Mouse (Mus musculus): ENCODE results near the gene Ap2a1. TPM values are rescaled to one million over a fixed set of nuclear protein-coding genes. Genes with fewer than 3 reads are reported as not detected.

Ap2a1 gene
- polyA plus RNA-seq, 1 experiment from 2014 or later, result 85.1 TPM

DNA sequence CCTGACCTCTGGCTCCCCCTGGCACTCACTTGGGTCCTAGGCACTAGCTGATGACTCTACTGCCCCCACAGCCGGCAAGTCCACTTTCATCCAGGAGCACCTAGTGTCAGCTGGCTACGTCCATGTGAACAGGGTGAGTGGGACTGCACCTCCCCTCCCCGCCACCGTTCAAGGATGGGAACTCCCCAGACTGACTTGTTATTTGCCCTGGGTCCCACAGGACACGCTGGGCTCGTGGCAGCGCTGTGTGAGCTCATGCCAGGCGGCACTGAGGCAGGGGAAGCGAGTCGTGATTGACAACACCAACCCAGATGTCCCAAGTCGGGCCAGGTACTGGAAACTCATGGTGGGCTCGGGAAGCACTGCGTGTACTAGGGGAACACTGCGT lies 67.9 kb downstream of the Ap2a1 start:
- Histone ChIP-seq H3K4me1 (peaks cover 55% of the 10 kb centered on the region), H3K27ac (no peak overlapping the region), H3K36me3 (peaks cover 70% of the 10 kb centered on the region)

DNA sequence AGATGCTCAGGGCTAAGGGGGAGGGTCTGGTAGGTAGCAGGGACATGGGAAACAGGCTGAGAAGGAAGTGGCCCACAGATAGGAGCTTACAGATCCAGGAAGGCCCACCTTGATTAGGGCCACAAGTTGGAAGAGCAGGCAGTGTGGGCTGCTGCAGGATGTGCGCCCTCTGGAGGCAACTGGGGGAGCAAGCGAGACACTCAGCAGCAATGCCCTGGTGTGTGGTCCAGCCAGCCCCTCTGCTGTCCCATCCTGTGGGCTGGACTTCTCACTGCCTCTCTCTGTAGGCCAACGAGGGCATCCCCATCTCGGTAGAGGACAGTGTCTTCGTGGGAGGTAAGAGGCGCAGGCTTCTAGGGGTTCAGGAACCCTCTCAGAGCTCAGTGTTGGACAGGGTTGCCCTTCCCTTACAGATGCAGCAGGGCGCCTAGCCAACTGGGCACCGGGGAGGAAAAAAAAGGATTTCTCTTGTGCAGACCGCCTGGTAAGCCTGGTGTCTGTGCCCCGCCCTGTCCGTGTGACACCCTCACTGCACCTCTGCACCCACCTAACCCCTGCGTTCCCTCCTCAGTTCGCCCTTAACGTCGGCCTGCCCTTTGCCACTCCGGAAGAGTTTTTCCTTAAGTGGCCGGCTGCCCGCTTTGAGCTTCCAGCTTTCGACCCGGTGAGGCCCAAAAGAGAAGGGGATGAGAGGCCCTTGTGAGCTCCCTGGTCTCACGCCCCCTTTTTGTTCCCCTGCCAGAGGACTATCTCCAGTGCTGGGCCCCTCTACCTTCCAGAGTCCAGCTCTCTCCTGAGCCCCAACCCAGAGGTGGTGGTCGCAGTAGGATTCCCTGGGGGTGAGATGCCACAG lies 68.5 kb downstream of the Ap2a1 start:
- peaks cover 55% of the 10 kb centered on the region for H3K4me1 ChIP-seq
- peaks cover 65% of the 10 kb centered on the region for H3K36me3 ChIP-seq
- H3K9ac ChIP-seq, result 0 out of 2 replicates have a peak overlapping the region, but pooled peaks have one; percentile 2
- H3K9me3 ChIP-seq (replicated peaks), result no peaks in the 10 kb centered on the region
- 0 out of 2 replicates have a peak, but pooled peaks have one; percentile 22 for ATAC-seq
- H3K4me3 ChIP-seq, result no peak overlapping the region
- H3K4me2 ChIP-seq, result no peak overlapping the region
- no peaks in the 10 kb centered on the region for H3K27me3 ChIP-seq (replicated peaks)
- H3K27ac ChIP-seq, result no peak overlapping the region
- WGBS (ENCODE audit: insufficient replicate concordance), result 54% methylated on average over 22 of the region's 22 CpGs

More for the DNA sequence above, 67.9 kb downstream of the Ap2a1 start:
- no peak for ATAC-seq
- Histone ChIP-seq H3K4me2 (no peak overlapping the region), H3K27me3 (replicated peaks) (no peaks in the 10 kb centered on the region), H3K4me3 (no peak overlapping the region), H3K9me3 (replicated peaks) (no peaks in the 10 kb centered on the region), H3K9ac (no peak overlapping the region)
- 81% methylated on average over 14 of the region's 14 CpGs for WGBS (ENCODE audit: insufficient replicate concordance)

DNA sequence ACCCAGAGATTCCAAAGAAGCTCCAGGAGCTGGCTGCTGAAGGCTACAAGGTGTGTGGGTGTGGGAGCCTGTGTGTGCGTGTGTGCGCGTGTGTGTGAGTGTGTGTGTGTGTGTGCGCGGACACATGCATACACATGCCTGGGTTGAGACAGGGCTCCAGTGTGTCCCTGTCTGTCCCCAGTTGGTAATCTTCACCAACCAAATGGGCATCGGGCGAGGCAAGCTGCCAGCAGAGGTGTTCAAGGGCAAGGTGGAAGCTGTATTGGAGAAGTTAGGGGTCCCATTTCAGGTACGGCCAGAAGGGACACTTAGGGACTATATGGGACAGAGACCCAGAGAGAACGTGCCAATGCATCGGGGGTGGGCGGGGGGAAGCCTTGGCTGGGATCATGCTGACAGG lies 69.4 kb downstream of the Ap2a1 start:
- no peaks in the 10 kb centered on the region for H3K9me3 ChIP-seq (replicated peaks)
- no peak overlapping the region for H3K4me3 ChIP-seq
- peaks cover 55% of the 10 kb centered on the region for H3K4me1 ChIP-seq
- H3K9ac ChIP-seq, result no peak overlapping the region
- no peak overlapping the region for H3K4me2 ChIP-seq
- 80% methylated on average over 11 of the region's 11 CpGs for WGBS (ENCODE audit: insufficient replicate concordance)
- peaks cover 56% of the 10 kb centered on the region for H3K36me3 ChIP-seq
- no peak overlapping the region for H3K27ac ChIP-seq
- no peak for ATAC-seq
- no peaks in the 10 kb centered on the region for H3K27me3 ChIP-seq (replicated peaks)

DNA sequence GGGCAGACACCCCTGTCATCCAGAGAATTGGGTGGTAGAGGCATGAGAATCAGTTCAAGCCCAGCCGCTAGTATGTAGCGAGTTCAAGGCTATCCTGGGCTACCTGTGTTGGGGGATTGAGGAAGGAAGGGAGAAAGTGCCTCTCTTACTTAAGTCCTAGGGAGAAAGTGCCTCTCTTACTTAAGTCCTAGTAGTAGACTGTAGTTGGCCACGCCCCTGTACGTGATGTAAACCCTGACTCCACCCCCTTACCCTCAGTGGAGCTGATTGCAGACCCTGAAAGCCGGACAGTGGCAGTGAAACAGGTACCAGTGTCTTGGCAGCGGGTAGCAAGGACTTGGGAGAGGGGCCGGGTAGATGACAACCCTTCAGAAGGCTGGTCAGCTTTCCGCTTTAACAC lies 71.4 kb downstream of the Ap2a1 start:
- Histone ChIP-seq H3K9ac (peak overlapping the region; percentile 90), H3K36me3 (peaks cover 41% of the 10 kb centered on the region), H3K4me1 (peaks cover 68% of the 10 kb centered on the region), H3K9me3 (replicated peaks) (no peaks in the 10 kb centered on the region), H3K4me3 (peak overlapping the region; percentile 86), H3K4me2 (peak overlapping the region; percentile 89), H3K27me3 (replicated peaks) (no peaks in the 10 kb centered on the region), H3K27ac (peak overlapping the region; percentile 97)
- 0 out of 2 replicates have a peak, but pooled peaks have one; percentile 8 for ATAC-seq
- 20% methylated on average over 8 of the region's 8 CpGs for WGBS (ENCODE audit: insufficient replicate concordance)

DNA sequence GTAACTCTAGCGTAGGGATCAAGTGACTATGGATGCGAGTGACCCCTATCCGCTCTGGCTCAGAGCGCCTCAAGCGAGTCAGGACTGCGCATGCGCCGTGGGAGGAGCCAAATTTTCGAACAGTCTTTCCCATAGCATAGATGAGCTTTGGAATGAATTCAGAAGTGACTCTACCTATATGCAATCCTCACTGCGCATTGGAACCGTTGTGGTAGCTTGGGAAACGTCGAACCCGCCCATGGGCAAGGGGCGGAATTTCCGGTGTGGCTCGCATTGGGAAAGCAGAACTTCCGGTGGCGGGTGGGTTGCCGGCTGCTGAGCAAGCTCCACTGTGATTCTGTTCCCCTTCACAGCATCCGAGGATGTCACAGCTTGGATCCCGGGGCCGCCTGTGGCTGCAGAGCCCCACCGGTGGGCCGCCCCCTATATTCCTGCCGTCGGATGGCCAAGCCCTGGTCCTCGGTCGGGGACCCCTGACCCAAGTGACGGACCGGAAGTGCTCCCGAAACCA lies 72.2 kb downstream of the Ap2a1 start, which contains the start of gene Pnkp:
Gene Pnkp, plus strand, starts transcription at position 98 of the 511 bp plus-strand sequence.
- Histone ChIP-seq H3K4me1 (peaks cover 76% of the 10 kb centered on the region), H3K27ac (peak within 1 kb of the TSS; percentile 97), H3K27me3 (replicated peaks) (no peaks in the 10 kb centered on the region), H3K9me3 (replicated peaks) (no peaks in the 10 kb centered on the region), H3K4me2 (peak within 1 kb of the TSS; percentile 89), H3K36me3 (peaks cover 41% of the 10 kb centered on the region), H3K4me3 (peak within 1 kb of the TSS; percentile 86), H3K9ac (peak within 1 kb of the TSS; percentile 90)
- peak; percentile 23; the same call in 1 of the 2 replicates for ATAC-seq
- WGBS (ENCODE audit: insufficient replicate concordance), result 1% methylated on average over 32 of the region's 32 CpGs

DNA sequence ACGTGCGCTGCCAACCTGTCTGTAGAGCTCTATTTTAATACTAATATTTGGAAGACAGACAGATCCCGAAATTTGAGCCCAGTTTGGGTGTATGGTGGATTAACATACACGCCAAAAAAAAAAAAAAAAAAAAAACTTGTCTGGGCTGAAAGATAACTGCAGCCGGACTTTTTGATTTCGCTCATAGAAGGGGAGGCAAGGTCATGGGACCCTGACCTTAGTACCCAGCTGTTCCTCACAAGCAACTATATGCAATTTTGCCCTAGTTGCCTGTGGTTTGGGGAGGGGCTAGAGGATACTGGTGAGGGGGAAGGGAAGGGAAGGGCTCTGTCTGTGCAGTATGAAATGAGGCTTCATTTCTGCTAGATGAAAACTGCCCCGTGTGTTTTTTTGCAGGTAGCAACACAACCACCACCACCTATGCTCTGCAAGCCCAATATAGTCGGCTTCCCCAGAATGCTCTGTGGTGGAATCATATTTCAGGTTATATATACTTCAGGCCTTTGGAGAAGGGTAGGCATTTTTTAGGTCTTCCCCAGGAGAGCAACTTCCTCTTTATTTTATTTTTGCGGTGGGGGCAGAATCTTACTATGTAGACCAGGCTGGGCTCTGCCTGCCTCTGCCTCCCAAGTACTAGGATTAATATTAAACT lies 72.9 kb downstream of the Ap2a1 start:
- peak overlapping the region; percentile 90 for H3K9ac ChIP-seq
- H3K4me1 ChIP-seq, result peaks cover 83% of the 10 kb centered on the region
- no peak for ATAC-seq

DNA sequence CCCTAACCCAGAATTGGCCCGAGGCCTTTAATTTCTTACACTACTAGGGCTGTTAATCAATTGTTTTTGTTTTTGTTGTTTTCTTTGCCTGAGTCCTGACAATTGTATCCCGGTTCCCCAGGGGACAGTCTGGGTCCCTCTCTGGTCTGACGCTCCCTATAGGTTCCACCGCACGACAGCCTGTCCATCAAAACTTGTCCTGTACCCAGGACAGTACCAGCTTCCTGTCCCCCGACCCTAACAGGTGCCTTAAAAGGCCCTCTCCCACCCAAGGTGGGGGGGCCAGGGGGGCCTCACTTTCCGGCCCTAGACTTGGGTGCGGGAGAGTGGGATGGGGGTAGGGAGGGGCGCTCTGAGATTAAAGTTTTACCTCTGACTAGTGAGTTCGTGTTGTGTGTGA lies 74.3 kb downstream of the Ap2a1 start:
- Histone ChIP-seq H3K4me2 (peak overlapping the region; percentile 89), H3K27ac (peak overlapping the region; percentile 97), H3K9ac (peak overlapping the region; percentile 90), H3K4me1 (peaks cover 82% of the 10 kb centered on the region), H3K36me3 (peaks cover 36% of the 10 kb centered on the region), H3K4me3 (peak overlapping the region; percentile 72), H3K9me3 (replicated peaks) (no peaks in the 10 kb centered on the region), H3K27me3 (replicated peaks) (no peaks in the 10 kb centered on the region)
- 42% methylated on average over 10 of the region's 10 CpGs for WGBS (ENCODE audit: insufficient replicate concordance)
- ATAC-seq, result no peak

More for the DNA sequence above, 72.9 kb downstream of the Ap2a1 start:
- 20% methylated on average over 9 of the region's 9 CpGs for WGBS (ENCODE audit: insufficient replicate concordance)
- peak overlapping the region; percentile 89 for H3K4me2 ChIP-seq
- no peaks in the 10 kb centered on the region for H3K9me3 ChIP-seq (replicated peaks)
- peak overlapping the region; percentile 86 for H3K4me3 ChIP-seq
- H3K36me3 ChIP-seq, result peaks cover 41% of the 10 kb centered on the region
- no peaks in the 10 kb centered on the region for H3K27me3 ChIP-seq (replicated peaks)
- peak overlapping the region; percentile 97 for H3K27ac ChIP-seq

DNA sequence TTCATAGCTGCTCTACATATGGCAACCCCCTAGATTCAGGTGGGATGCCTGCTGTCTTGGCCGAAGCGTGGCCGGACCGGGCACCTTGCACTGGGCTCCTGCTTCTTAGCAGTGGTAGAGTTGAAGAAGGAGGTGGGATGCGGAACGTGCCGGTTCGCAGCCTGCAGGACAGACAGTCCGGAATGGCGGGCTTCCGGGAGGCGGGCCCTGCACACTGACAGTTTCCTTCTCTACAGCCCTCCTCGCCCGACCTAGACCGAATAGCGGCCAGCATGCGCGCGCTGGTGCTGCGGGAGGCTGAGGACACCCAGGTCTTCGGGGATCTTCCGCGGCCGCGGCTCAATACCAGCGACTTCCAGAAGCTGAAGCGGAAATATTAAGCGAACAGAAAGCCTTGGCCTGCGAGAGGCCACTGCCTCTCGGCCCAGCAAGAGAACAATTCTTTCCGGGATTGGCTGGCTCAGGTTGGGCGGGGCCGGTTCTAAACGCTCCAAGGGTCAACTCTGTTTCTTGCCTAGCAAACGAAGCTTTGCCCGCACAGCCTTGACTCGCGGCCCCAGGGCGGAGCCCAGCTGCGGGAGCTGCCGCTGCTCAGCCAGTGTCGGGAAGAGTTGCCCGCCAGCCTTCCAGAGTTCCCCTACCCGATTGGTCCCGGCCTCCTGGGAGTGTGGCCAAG lies 74.8 kb downstream of the Ap2a1 start:
- peak overlapping the region; percentile 89 for H3K4me2 ChIP-seq
- H3K36me3 ChIP-seq, result peaks cover 30% of the 10 kb centered on the region
- under 1% methylated on average over 45 of the region's 45 CpGs for WGBS (ENCODE audit: insufficient replicate concordance)
- ATAC-seq, result peak; percentile 76
- H3K27me3 ChIP-seq (replicated peaks), result no peaks in the 10 kb centered on the region
- H3K9ac ChIP-seq, result peak overlapping the region; percentile 90
- peak overlapping the region; percentile 97 for H3K27ac ChIP-seq
- H3K9me3 ChIP-seq (replicated peaks), result no peaks in the 10 kb centered on the region
- H3K4me1 ChIP-seq, result peaks cover 77% of the 10 kb centered on the region
- H3K4me3 ChIP-seq, result peak overlapping the region; percentile 72

DNA sequence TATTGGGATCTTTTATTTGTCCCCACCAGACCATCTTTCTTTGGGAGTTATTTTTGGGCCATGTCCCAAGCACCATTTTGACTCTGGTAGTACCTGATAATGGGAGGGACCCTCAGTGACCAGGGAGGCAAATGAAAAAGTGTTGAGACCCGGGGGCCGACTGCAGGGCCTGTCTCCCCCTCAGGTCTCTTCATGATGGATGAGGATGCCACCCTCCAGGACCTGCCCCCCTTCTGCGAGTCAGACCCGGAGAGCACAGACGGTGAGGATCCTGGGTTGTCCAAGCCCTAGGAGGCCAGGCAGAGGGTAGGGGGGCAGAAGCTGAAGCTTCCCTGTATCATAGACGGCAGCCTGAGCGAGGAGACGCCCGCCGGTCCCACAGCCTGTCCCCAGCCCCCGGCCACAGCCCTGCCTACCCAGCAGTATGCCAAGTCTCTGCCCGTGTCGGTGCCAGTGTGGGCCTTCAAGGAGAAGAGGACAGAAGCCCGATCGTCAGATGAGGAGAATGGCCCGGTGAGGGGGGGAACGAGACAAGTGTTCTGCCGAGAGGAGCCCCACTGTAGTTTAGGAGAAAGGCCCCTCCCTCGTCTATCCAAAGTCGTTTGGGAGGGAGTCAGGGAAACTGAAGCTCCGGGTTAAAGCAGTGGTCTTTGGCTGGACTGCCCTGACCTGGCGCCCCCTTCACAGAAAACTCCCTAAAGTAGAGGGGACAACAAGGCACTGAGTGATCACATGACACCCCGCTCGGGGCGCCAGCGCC lies 75.5 kb downstream of the Ap2a1 start:
- H3K36me3 ChIP-seq, result peaks cover 28% of the 10 kb centered on the region
- WGBS (ENCODE audit: insufficient replicate concordance), result 29% methylated on average over 26 of the region's 26 CpGs
- peak overlapping the region; percentile 97 for H3K27ac ChIP-seq
- peak overlapping the region; percentile 89 for H3K4me2 ChIP-seq
- peak overlapping the region; percentile 90 for H3K9ac ChIP-seq
- peak; percentile 9 for ATAC-seq
- H3K9me3 ChIP-seq (replicated peaks), result no peaks in the 10 kb centered on the region
- H3K4me3 ChIP-seq, result peak overlapping the region; percentile 72
- no peaks in the 10 kb centered on the region for H3K27me3 ChIP-seq (replicated peaks)
- H3K4me1 ChIP-seq, result peaks cover 74% of the 10 kb centered on the region

DNA sequence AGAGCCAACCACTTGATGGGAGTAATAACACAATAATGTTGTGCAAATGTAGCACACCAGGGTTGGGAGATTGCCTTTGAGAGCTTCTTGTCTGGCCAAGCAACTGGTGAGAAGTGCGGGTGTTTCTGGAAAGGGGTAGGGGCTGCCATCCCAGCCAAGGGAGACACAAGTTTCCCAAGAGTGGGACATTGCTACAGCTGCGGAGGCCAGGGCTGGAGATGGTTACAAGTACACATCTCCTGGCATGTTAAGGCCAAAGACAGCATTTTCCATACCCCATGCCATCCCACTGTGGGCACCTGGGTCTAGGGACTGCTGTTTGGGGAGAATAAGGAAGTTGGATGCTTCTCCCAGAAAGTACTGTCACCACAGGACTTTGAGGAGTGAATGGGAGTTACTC lies 76.2 kb downstream of the Ap2a1 start:
- peaks cover 23% of the 10 kb centered on the region for H3K36me3 ChIP-seq
- 0 out of 2 replicates have a peak overlapping the region, but pooled peaks have one; percentile 72 for H3K4me3 ChIP-seq
- peak overlapping the region; percentile 97 for H3K27ac ChIP-seq
- no peak for ATAC-seq
- peak overlapping the region; percentile 89 for H3K4me2 ChIP-seq
- H3K4me1 ChIP-seq, result peaks cover 69% of the 10 kb centered on the region
- 93% methylated on average over 2 of the region's 2 CpGs for WGBS (ENCODE audit: insufficient replicate concordance)
- H3K9ac ChIP-seq, result peak overlapping the region; percentile 90; the same call in 1 of the 2 replicates
- no peaks in the 10 kb centered on the region for H3K27me3 ChIP-seq (replicated peaks)
- H3K9me3 ChIP-seq (replicated peaks), result no peaks in the 10 kb centered on the region

Measured in liver, embryonic 12.5 days (tissue).